Mouse (Mus musculus) left cerebral cortex, postnatal 25 days (tissue): ENCODE data around the gene 4931429L15Rik. TPM values are rescaled to one million over a fixed set of nuclear protein-coding genes. Genes with fewer than 3 reads are reported as not detected.
"Not testable (repeated sequence)": the region's sequence is repeated elsewhere in the genome, so short reads cannot be mapped to it uniquely, and the experiment has no call there.

Source experiments
- DNase-seq, 2 experiments: peaks; one replicate each; pipeline ENCODE4 v3.0.0; 2022; ENCODE audit warnings: low spot score in 2 of 2, mixed read lengths in 1 of 2
- intact Hi-C: fragments of 180-260 bp; cut with DNase I; formaldehyde crosslinking; loops from one replicate; pipeline ENCODE4 v1.15.1; 2025
- total RNA-seq, 2 experiments: library from RNA; stranded (reverse); gene quantifications; 2 replicates each; pipeline ENCODE4 v1.2.3; 2021

4931429L15Rik gene
- total RNA-seq = not detected

GRCm38 (mm10) chr9:46319886-46320285 is at the start of gene 4931429L15Rik:
Gene 4931429L15Rik (minus strand): TSS chr9:46319986.
- intact Hi-C loops, DNase-seq: not testable (repeated sequence)

DNA sequence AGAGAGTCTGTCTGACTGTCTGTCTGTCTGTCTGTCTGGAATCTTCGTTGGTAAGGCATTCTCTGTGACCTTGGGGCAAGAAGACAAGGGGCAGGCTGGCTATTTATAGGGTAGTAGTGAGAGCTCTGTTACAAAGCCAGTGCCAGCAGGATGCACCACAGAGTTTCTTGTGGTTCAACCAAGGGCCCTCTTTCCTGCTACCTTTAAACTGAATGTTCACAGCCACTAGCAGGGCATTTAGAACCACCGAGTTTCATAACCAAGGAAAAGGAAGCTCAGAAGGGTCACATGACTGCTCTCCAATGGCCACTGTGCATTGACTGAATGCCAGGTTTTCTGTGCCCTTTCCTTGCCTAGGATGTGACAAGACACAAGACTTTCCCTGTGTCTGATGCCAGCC is 42.7 kb upstream of the 4931429L15Rik start:
- intact Hi-C loops = no loop called here
- no peak for DNase-seq

GRCm38 (mm10) chr9:46361461-46362111 is 41.8 kb upstream of the 4931429L15Rik start:
- DNase-seq = no peak
- intact Hi-C loops = no loop called here

DNA sequence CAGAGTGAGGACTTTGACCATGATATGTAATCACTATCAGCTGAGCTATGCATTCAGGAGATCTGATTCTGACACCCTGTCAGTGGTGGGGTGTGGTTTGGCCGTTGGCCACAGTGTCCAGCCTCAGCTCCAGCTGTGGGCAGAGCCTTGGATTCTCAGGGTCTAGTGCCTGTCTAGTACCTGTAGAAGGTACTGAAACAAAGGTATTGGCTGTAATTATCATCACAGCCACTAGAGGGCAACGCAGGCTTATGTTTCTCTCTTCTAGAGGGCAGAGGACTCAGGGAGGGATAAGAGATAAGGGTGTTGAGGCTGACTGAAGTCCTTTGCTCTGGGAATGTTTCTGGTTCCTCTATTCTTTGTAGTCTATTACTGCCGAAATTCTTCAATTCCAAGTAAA is 34.2 kb upstream of the 4931429L15Rik start:
- intact Hi-C loops = loop anchor here (5.0 kb wide), 2 partner anchors 383 to 1343 kb away; no protein-coding TSS in a partner anchor
- DNase-seq = peak; percentile 74 to 82

GRCm38 (mm10) chr9:46353330-46353724 is 33.5 kb upstream of the 4931429L15Rik start:
- intact Hi-C loops = loop anchor here (5.0 kb wide), 2 partner anchors 384 to 1344 kb away; no protein-coding TSS in a partner anchor
- DNase-seq = peak in 1 of 2 experiments; percentile 37

- intact Hi-C loops = loop anchor here (5.0 kb wide), 2 partner anchors 385 to 1345 kb away; no protein-coding TSS in a partner anchor
- DNase-seq = no peak
These were observed 33.0 kb upstream of the 4931429L15Rik start for GRCm38 (mm10) chr9:46352651-46353329.

GRCm38 (mm10) chr9:46350451-46350981 is 30.7 kb upstream of the 4931429L15Rik start:
- peak in 1 of 2 experiments; percentile 65 for DNase-seq
- intact Hi-C loops = loop anchor here (5.0 kb wide), 2 partner anchors 387 to 1347 kb away; no protein-coding TSS in a partner anchor

DNA sequence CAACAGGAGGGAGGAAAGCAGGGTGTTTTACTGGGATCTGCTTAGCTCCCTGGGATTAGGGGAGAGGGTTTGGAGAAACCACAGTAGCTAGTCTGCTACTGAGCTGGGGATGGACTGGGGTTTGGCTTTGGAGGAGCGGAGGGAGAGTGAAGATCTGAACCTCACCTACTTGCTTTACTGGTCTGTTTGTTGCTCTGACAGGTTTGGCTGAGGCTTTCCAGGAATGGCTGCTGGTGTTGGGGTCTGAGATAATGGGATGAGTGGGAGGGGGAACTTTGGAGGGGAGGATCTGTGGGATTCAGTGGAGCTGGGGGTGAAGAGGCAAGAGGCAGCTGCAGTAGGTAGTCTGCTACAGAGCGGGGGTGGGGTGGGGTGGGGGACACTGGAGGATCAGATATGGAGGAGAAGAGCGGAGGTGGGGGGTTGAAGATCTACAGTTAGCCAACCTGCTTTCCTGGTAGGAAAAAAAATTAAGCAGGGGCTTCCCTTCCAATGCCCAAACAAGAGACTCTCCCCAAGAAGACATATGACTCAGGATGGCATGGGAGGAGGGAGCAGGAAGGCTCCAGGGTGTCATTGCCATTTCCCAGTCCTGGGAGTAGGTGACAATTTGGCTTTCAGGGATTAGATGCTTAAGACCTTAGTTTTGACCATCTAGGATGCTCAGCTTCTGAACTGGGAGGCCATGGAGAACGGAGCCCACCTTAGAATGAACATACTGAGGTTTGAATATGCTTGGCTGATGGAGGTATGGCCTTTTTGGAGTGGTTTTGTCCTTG is 26.3 kb upstream of the 4931429L15Rik start:
- DNase-seq = no peak
- intact Hi-C loops = no loop called here

DNA sequence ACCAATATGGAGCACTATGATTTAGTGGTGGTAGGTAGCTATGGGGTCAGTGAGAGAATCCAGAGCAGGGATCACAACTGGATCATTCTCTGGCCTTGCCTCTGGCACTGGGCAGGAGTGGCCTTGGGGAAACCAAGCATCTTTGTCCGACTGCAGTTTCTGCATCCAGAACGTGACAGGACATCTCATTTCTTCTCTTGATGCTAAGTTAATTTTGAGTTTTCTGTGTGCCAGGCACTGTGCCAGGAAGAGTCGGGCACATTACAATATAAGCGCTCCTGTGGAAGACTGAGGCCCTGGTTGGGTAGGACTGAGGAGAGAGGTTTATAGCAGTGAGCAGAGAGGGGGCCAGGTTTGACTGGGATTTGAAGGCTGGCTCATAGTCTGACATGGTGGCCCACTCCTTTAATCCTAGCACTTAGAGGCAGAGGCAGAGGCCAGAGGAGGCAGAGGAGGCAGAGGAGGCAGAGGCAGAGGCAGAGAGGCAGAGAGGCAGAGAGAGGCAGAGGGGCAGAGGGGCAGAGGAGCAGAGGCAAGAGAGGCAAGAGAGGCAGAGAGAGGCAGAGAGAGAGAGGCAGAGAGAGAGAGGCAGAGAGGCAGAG is 19.4 kb upstream of the 4931429L15Rik start:
- DNase-seq = no peak
- intact Hi-C loops = no loop called here

- no peak for DNase-seq
These were observed 18.6 kb upstream of the 4931429L15Rik start for GRCm38 (mm10) chr9:46338384-46338783.

GRCm38 (mm10) chr9:46337852-46338291 is 18.1 kb upstream of the 4931429L15Rik start:
- peak; percentile 56 to 82 for DNase-seq
- intact Hi-C loops = no loop called here

More at GRCm38 (mm10) chr9:46338384-46338783, 18.6 kb upstream of the 4931429L15Rik start:
- intact Hi-C loops = no loop called here

DNA sequence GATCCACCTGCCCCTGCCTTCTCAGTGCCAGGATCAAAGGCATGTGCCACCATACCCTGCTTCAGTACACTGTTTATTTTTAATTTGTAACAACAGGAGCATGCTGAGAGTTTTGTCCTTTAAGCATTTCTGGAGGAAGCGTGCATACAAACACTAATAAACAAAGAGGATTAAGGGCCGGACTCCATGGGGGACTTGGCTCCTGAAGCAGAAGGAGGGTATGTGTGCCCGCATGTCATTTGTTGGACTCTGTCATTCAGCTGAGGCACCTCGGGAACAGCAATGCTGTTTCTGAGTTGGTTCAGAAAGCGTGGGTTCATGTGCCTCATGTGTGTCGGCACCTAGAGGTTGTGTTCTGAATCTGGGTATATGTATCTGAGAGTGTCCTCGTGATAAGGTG is 17.5 kb upstream of the 4931429L15Rik start:
- intact Hi-C loops = no loop called here
- no peak for DNase-seq

DNA sequence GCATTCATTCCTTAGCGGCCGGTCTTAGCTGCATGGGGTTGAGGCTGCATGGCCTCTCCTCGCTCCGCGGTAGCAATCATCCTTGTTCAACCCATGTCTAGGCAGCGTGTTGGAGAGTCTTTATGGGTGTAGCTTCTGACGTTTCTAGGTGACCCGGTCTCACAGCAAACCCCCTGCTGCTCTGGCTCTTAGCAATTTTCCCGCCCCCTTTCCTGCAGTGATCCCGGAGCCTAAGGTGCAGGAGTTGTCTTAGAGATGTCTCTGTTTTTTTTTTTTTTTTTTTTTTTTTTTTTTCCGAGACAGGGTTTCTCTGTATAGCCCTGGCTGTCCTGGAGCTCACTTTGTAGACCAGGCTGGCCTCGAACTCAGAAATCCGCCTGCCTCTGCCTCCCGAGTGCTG is 16.5 kb upstream of the 4931429L15Rik start:
- DNase-seq, intact Hi-C loops: not testable (repeated sequence)

GRCm38 (mm10) chr9:46335461-46335995 is 15.7 kb upstream of the 4931429L15Rik start:
- intact Hi-C loops = no loop called here
- no peak for DNase-seq

DNA sequence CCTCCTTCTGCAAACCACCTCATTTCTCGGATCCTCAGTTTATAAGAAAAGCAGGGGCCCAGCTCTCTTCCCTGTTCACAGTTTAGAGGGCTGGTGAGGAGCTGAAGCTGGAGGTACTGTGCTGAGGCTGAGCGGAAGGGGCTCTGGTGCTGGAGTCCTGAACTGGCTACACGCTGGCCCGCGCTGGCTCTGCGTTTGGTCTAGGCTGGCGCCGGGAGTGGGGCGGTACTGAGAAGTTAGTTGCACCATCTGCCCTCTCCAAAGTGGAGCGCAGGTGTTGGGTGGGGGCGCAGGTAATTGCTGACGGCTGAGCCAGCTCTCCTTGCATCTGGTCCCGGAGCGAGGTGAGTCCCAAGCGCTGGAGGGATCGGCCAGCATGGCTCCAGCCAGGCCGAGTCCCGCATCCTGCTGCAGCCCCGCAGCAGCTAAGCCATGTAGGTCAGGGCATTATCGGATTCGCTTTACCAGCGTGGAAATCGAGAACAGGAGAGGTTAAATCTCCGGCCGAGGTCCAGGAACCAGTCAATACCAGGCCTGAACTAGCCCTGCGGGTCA is 14.8 kb upstream of the 4931429L15Rik start:
- intact Hi-C loops = no loop called here
- no peak for DNase-seq

GRCm38 (mm10) chr9:46331301-46331700 is 11.5 kb upstream of the 4931429L15Rik start:
- no peak for DNase-seq
- intact Hi-C loops = no loop called here

DNA sequence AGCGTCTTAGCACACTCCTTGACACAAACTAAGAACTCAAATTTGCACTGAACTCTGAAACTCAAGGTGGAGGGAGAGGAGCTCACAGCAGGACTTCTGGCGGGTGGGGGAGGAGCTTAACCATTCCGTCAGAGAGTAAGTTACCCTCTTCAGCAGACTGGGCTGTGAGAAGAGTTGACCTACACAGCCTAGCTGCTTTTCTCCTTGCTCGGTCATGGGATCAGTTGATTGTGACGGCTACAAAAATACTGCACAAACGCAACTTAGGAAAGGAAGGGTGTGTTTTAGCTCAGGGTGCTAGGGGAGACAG is 10.8 kb upstream of the 4931429L15Rik start:
- intact Hi-C loops = no loop called here
- DNase-seq = no peak

- DNase-seq = no peak
- intact Hi-C loops = no loop called here
These were observed 10.2 kb upstream of the 4931429L15Rik start for GRCm38 (mm10) chr9:46329801-46330585.
